Mouse (Mus musculus): ENCODE measurements around the gene Rab31. TPM values are rescaled to one million over a fixed set of nuclear protein-coding genes. Genes with fewer than 3 reads are reported as not detected.

Rab31 gene
- total RNA-seq, 2 experiments from 2014 or later: 50.2 to 51.1 TPM

- peak; percentile 66 to 67 for DNase-seq (ENCODE audit: low spot score in 2 of 2)
Observed at GRCm38 (mm10) chr17:65706220-65706619, 66.3 kb downstream of the Rab31 start.

- no peak for DNase-seq (ENCODE audit: low spot score in 2 of 2)
Observed at GRCm38 (mm10) chr17:65703527-65704391, 68.8 kb downstream of the Rab31 start.

- DNase-seq (ENCODE audit: low spot score in 2 of 2): peak; percentile 34 to 54
Observed at GRCm38 (mm10) chr17:65701797-65702566, 70.6 kb downstream of the Rab31 start.

- no peak for DNase-seq (ENCODE audit: low spot score in 2 of 2)
Observed at GRCm38 (mm10) chr17:65701356-65701755, 71.2 kb downstream of the Rab31 start.

- no peak for DNase-seq (ENCODE audit: low spot score in 2 of 2)
Observed at GRCm38 (mm10) chr17:65700060-65700459, 72.5 kb downstream of the Rab31 start.

GRCm38 (mm10) chr17:65697791-65698463 lies 74.6 kb downstream of the Rab31 start:
- no peak for DNase-seq (ENCODE audit: low spot score in 2 of 2)

GRCm38 (mm10) chr17:65696939-65697338 lies 75.6 kb downstream of the Rab31 start:
- DNase-seq (ENCODE audit: low spot score in 2 of 2): no peak

GRCm38 (mm10) chr17:65692276-65692675 lies 80.3 kb downstream of the Rab31 start:
- no peak for DNase-seq (ENCODE audit: low spot score in 2 of 2)

GRCm38 (mm10) chr17:65683731-65684130 lies 88.8 kb downstream of the Rab31 start:
- peak in 1 of 2 experiments; percentile 25 for DNase-seq (ENCODE audit: low spot score in 2 of 2)

- DNase-seq (ENCODE audit: low spot score in 2 of 2): no peak
Observed at GRCm38 (mm10) chr17:65683316-65683715, 89.2 kb downstream of the Rab31 start.

GRCm38 (mm10) chr17:65682071-65682680 lies 90.4 kb downstream of the Rab31 start:
- no peak for DNase-seq (ENCODE audit: low spot score in 2 of 2)

- no peak for DNase-seq (ENCODE audit: low spot score in 2 of 2)
Observed at GRCm38 (mm10) chr17:65681516-65681915, 91.0 kb downstream of the Rab31 start.

GRCm38 (mm10) chr17:65680801-65681412 lies 91.6 kb downstream of the Rab31 start:
- no peak for DNase-seq (ENCODE audit: low spot score in 2 of 2)

GRCm38 (mm10) chr17:65679806-65680446 lies 92.6 kb downstream of the Rab31 start:
- no peak for DNase-seq (ENCODE audit: low spot score in 2 of 2)

- no peak for DNase-seq (ENCODE audit: low spot score in 2 of 2)
Observed at GRCm38 (mm10) chr17:65677742-65678141, 94.8 kb downstream of the Rab31 start.

GRCm38 (mm10) chr17:65676536-65676935 lies 96.0 kb downstream of the Rab31 start:
- DNase-seq (ENCODE audit: low spot score in 2 of 2): no peak

- DNase-seq (ENCODE audit: low spot score in 2 of 2): no peak
Observed at GRCm38 (mm10) chr17:65675985-65676384, 96.6 kb downstream of the Rab31 start.

GRCm38 (mm10) chr17:65674710-65675171 lies 97.8 kb downstream of the Rab31 start:
- DNase-seq (ENCODE audit: low spot score in 2 of 2): no peak

- DNase-seq (ENCODE audit: low spot score in 2 of 2): no peak
Observed at GRCm38 (mm10) chr17:65672926-65673325, 99.6 kb downstream of the Rab31 start.

GRCm38 (mm10) chr17:65669061-65669460 lies 103.5 kb downstream of the Rab31 start:
- DNase-seq (ENCODE audit: low spot score in 2 of 2): no peak

Data from left cerebral cortex, adult 18-20 months (tissue).